Mouse (Mus musculus) ES-E14 (cell line): ENCODE measurements around the gene Strn. TPM values are rescaled to one million over a fixed set of nuclear protein-coding genes. Genes with fewer than 3 reads are reported as not detected.

Source experiments
- DNase-seq: peaks from one replicate; pipeline ENCODE4 v3.0.0-alpha.2; 2013; ENCODE audit warnings: low read depth, low spot score
- H3K27ac ChIP-seq: 2 replicates; pipeline ENCODE4 v1.5.1; 2012; ENCODE audit warnings: low read depth, mild to moderate bottlenecking, low read length, moderate library complexity, mixed read lengths; ENCODE audit not compliant: poor library complexity, insufficient read depth, severe bottlenecking
- H3K36me3 ChIP-seq: 2 replicates; pipeline ENCODE4 v1.6.1; 2012; ENCODE audit warnings: mild to moderate bottlenecking, low read length, moderate library complexity, mixed read lengths; ENCODE audit not compliant: control insufficient read depth, poor library complexity, insufficient read depth, severe bottlenecking
- H3K4me1 ChIP-seq, 2 experiments: fragments of 150-350 bp in 1 of 2; sonication (generic) in 1 of 2; 2 replicates each; pipeline ENCODE4 v1.6.1; 2012; ENCODE audit warnings: low read length in 2 of 2, mild to moderate bottlenecking in 1 of 2, mixed read lengths in 1 of 2; ENCODE audit not compliant: control insufficient read depth in 2 of 2, insufficient read depth in 2 of 2, poor library complexity in 1 of 2
- H3K4me3 ChIP-seq, 2 experiments: fragments of 150-350 bp in 1 of 2; sonication (generic) in 1 of 2; 2 replicates each; pipeline ENCODE4 v1.5.1; 2012; ENCODE audit warnings: low read length in 2 of 2, low read depth in 1 of 2, mild to moderate bottlenecking in 1 of 2, mixed read lengths in 1 of 2; ENCODE audit not compliant: insufficient read depth in 1 of 2, poor library complexity in 1 of 2, severe bottlenecking in 1 of 2
- H3K9ac ChIP-seq: 2 replicates; pipeline ENCODE4 v1.6.1; 2012; ENCODE audit warnings: low read depth, mild to moderate bottlenecking, low read length, mixed read lengths; ENCODE audit not compliant: poor library complexity, insufficient read depth, severe bottlenecking
- H3K9me3 ChIP-seq: fragments of 150-350 bp; sonication (generic); 2 replicates; pipeline ENCODE4 v1.6.1; 2012; ENCODE audit warnings: low read depth, mild to moderate bottlenecking, low read length; ENCODE audit not compliant: control insufficient read depth, insufficient read depth
- CHD2 ChIP-seq: IDR thresholded peaks from 2 replicates; pipeline ENCODE4 v1.6.1; 2014; ENCODE audit warnings: mild to moderate bottlenecking, low read depth, low read length, inconsistent platforms
- HCFC1 ChIP-seq: IDR thresholded peaks from 2 replicates; pipeline ENCODE4 v1.6.1; 2012; ENCODE audit warnings: low read length, inconsistent platforms, borderline replicate concordance; ENCODE audit not compliant: insufficient read depth
- MAFK ChIP-seq: IDR thresholded peaks from 2 replicates; pipeline ENCODE4 v1.6.1; 2014; ENCODE audit warnings: mild to moderate bottlenecking, low read depth, low read length, inconsistent platforms; ENCODE audit not compliant: insufficient read depth
- ZC3H11A ChIP-seq: IDR thresholded peaks from 2 replicates; pipeline ENCODE4 v1.6.1; 2012; ENCODE audit warnings: low read depth, mild to moderate bottlenecking, inconsistent platforms, low read length, borderline replicate concordance
- ZNF384 ChIP-seq: IDR thresholded peaks from 2 replicates; pipeline ENCODE4 v1.6.1; 2012; ENCODE audit warnings: low read depth, low read length, inconsistent platforms
- in situ Hi-C, 2 experiments: fragments of 600-800 bp; cut with MboI; formaldehyde crosslinking; loops; one replicate each; pipeline ENCODE4 v1.15.1; 2025; ENCODE audit warnings: low sequenced_read_pairs in 2 of 2, inconsistent platforms in 1 of 2; ENCODE audit not compliant: unreplicated experiment in 2 of 2
- total RNA-seq: library from RNA; depleted of rRNA; stranded (reverse); fragments of 300-350 nt; gene quantifications from 2 replicates; pipeline ENCODE4 v1.2.3, GENCODE M21; 2012

Gene Strn
- total RNA-seq, 1 experiment = 15.2 TPM

- no peaks in the 10 kb centered on the region for H3K9me3 ChIP-seq
- no peak overlapping the region for H3K27ac ChIP-seq
- H3K4me1 ChIP-seq = peaks cover 0 to 2% of the 10 kb centered on the region in 2 experiments; a peak in 1 of 4 replicates
- H3K4me3 ChIP-seq = no peak overlapping the region
- no peak for DNase-seq
- in situ Hi-C loops = no loop called here
- no peak overlapping the region for H3K9ac ChIP-seq
- TF ChIP-seq HCFC1 = no peak
- H3K36me3 ChIP-seq = no peaks in the 10 kb centered on the region
Measured at GRCm38 (mm10) chr17:78752064-78752463, 15.1 kb upstream of the Strn start.

- H3K9ac ChIP-seq = no peak overlapping the region
- peaks cover 0 to 2% of the 10 kb centered on the region in 2 experiments; a peak in 1 of 4 replicates for H3K4me1 ChIP-seq
- in situ Hi-C loops = no loop called here
Measured at GRCm38 (mm10) chr17:78748440-78748839, 11.4 kb upstream of the Strn start.

GRCm38 (mm10) chr17:78738416-78738815, 1.4 kb upstream of the Strn start:
- Histone ChIP-seq H3K9me3 (no peaks in the 10 kb centered on the region), H3K27ac (no peak overlapping the region), H3K9ac (no peak overlapping the region), H3K4me3 (no peak overlapping the region), H3K4me1 (peaks cover 4 to 7% of the 10 kb centered on the region in 2 experiments; a peak in 3 of 4 replicates), H3K36me3 (no peaks in the 10 kb centered on the region)
- TF ChIP-seq CHD2 (no peak), MAFK (no peak), ZC3H11A (no peak)
- in situ Hi-C loops = no loop called here
- no peak for DNase-seq

More at GRCm38 (mm10) chr17:78748440-78748839, 11.4 kb upstream of the Strn start:
- Histone ChIP-seq H3K4me3 (no peak overlapping the region), H3K27ac (no peak overlapping the region), H3K9me3 (no peaks in the 10 kb centered on the region), H3K36me3 (no peaks in the 10 kb centered on the region)
- no peak for DNase-seq
- TF ChIP-seq CHD2 (no peak), HCFC1 (no peak), ZNF384 (no peak), ZC3H11A (no peak), MAFK (no peak)

GRCm38 (mm10) chr17:78737771-78738170, 775 bp upstream of the Strn start:
- Histone ChIP-seq H3K27ac (no peak overlapping the region), H3K4me1 (peaks cover 4 to 7% of the 10 kb centered on the region in 2 experiments; a peak in 3 of 4 replicates), H3K9ac (no peak overlapping the region), H3K9me3 (no peaks in the 10 kb centered on the region), H3K4me3 (no peak overlapping the region), H3K36me3 (no peaks in the 10 kb centered on the region)
- in situ Hi-C loops = no loop called here
- TF ChIP-seq MAFK (no peak), ZNF384 (no peak), CHD2 (no peak), HCFC1 (no peak), ZC3H11A (no peak)
- no peak for DNase-seq

- H3K4me3 ChIP-seq = peak overlapping the region; percentile 77 to 88
- peak overlapping the region; percentile 85 for H3K9ac ChIP-seq
- peak; percentile 98 for TF ChIP-seq HCFC1
- TF ChIP-seq ZC3H11A = no peak
- DNase-seq = peak; percentile 88
- no peaks in the 10 kb centered on the region for H3K9me3 ChIP-seq
- in situ Hi-C loops = no loop called here
- peak overlapping the region; percentile 13; the same call in 1 of the 2 replicates for H3K27ac ChIP-seq
- no peaks in the 10 kb centered on the region for H3K36me3 ChIP-seq
- H3K4me1 ChIP-seq = peaks cover 7 to 8% of the 10 kb centered on the region in 2 experiments
Measured at GRCm38 (mm10) chr17:78736473-78736988, 465 bp downstream of the Strn start.
